Mouse (Mus musculus) bone marrow macrophage, adult 2 months (primary cell): ENCODE data around the gene Qsox2.

Experiments used
- CTCF ChIP-seq: IDR thresholded peaks from 2 replicates; pipeline ENCODE4 v1.5.1; 2012; ENCODE audit warnings: low read depth, mild to moderate bottlenecking, low read length, moderate library complexity
- POLR2A ChIP-seq: IDR thresholded peaks from 2 replicates; pipeline ENCODE4 v1.6.1; 2012; ENCODE audit warnings: mild to moderate bottlenecking, low read depth, low read length, borderline replicate concordance

DNA sequence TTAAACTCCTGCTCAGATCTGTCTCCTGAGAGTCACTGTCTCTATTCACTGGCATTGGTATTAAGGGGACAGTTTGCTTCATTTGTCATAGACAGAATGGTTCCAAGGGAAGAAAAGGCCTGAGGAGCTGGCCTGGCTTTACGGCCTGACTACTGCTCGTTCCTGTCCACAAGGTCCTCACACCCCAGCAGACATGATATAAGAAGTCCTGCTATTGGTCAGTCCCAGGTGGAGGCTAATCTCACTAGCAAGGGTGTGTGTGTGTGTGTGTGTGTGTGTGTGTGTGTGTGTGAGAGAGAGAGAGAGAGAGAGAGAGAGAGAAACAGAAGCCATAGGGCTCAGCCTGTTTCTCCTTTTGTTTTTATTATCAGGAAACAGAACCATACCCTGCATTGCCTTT is 60.1 kb downstream of the Qsox2 start:
- TF ChIP-seq CTCF (no peak), POLR2A (no peak)
